Mouse (Mus musculus): ENCODE measurements around the gene Mob2. TPM values are rescaled to one million over a fixed set of nuclear protein-coding genes. Genes with fewer than 3 reads are reported as not detected.

Gene Mob2
- polyA plus RNA-seq, 1 experiment from 2014 or later: 64.4 TPM

DNA sequence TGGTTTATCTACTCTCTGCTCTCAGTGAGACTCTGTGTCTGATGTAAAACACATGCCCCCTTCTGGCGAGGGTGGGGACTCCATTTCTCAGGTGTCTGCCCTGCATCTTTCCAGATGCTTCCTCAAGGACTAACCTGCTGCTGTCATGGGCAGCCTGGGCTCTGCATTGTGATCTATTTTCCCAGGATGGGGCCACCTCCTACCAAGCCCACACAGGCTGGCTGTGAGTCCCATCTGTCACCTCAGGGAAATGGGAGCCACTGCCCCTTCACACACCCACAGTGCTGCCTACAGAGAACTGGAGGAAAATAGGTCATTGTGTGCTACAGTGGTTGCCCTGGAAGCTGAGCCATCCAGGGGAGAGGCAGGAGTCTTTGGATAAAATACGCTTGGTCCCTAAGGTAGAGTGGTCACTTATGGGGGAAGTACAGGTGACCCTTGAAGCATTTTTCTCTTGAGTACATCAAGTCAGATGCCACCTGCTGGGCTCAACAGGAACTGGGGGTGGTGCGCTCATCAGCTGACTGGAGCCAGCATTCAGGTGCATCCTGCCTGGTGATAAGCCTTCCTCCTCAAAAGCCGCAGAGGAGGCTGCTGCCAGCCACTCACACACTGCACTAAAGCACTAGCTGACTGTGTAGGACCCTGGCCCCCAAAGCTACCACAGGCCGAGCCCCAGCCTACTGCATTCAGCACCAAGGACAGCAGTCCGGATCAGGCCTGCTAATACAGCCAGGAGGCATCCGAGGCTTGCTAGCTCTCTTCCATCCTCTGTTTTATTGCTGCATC is 87.8 kb downstream of the Mob2 start:
- no peak overlapping the region for H3K4me2 ChIP-seq (ENCODE audit: low read depth, low read length)
- WGBS: 24% methylated on average over 7 of the region's 7 CpGs
- no peak overlapping the region for H3K9ac ChIP-seq (ENCODE audit: low read depth, low read length)
- no peak overlapping the region for H3K4me3 ChIP-seq (ENCODE audit: low read length)
- no peaks in the 10 kb centered on the region for H3K9me3 ChIP-seq (ENCODE audit: control insufficient read depth, low read length)
- no peaks in the 10 kb centered on the region for H3K4me1 ChIP-seq (ENCODE audit: control insufficient read depth, insufficient read depth, low read length)
- ATAC-seq: no peak
- H3K36me3 ChIP-seq (ENCODE audit: control insufficient read depth, insufficient read depth, low read length): no peaks in the 10 kb centered on the region
- H3K27ac ChIP-seq (ENCODE audit: low read length): no peak overlapping the region
- no peaks in the 10 kb centered on the region for H3K27me3 ChIP-seq (replicated peaks; ENCODE audit: control insufficient read depth, insufficient read depth, low read length)

DNA sequence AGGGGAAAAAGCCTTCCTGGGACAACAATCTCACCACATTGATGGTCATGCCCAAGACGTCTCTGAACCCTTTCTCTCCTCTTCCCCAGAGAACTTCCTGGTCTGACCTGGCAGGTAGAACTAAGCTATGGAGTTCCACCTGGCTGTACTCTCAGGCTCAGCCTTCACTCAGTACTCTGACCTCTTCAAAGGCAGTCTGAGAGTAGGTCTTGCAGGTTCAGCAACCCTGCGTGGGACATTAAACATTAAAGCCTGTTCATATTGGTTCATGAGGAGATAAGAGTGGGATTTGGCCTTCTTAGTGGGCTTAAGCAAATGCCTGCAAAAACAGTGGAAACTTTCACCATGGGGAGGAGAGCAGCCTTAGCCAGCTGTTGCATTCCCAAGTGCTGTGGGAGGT is 94.6 kb downstream of the Mob2 start:
- Histone ChIP-seq H3K4me1 (ENCODE audit: control insufficient read depth, insufficient read depth, low read length) (no peaks in the 10 kb centered on the region), H3K9me3 (ENCODE audit: control insufficient read depth, low read length) (no peaks in the 10 kb centered on the region), H3K4me2 (ENCODE audit: low read depth, low read length) (no peak overlapping the region), H3K4me3 (ENCODE audit: low read length) (no peak overlapping the region), H3K27me3 (replicated peaks; ENCODE audit: control insufficient read depth, insufficient read depth, low read length) (no peaks in the 10 kb centered on the region), H3K9ac (ENCODE audit: low read depth, low read length) (no peak overlapping the region), H3K27ac (ENCODE audit: low read length) (no peak overlapping the region), H3K36me3 (ENCODE audit: control insufficient read depth, insufficient read depth, low read length) (no peaks in the 10 kb centered on the region)
- WGBS: 68% methylated on average over 2 of the region's 2 CpGs
- ATAC-seq: peak; percentile 59; the same call in 1 of the 2 replicates

DNA sequence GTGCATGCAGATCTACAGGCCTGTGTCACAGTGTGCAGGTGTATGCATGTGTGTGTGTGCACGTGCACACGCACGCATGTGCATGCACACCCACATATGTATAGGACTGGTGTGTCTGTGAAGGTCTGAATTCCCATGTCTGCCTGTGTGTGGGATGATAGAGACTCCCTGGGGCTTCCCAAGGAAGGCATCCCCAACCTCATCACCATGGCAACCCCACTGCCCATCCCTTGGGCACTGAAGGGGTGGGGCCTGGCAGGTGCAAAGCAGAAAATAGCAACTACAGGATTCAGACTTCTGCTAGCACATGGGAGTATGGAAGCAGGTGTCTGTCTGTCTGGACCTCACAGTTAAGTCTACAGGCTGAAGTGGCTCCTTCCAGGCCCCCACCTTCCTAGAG is 98.3 kb downstream of the Mob2 start:
- H3K27ac ChIP-seq (ENCODE audit: low read length): no peak overlapping the region
- no peak overlapping the region for H3K4me3 ChIP-seq (ENCODE audit: low read length)
- H3K9me3 ChIP-seq (ENCODE audit: control insufficient read depth, low read length): no peaks in the 10 kb centered on the region
- no peaks in the 10 kb centered on the region for H3K27me3 ChIP-seq (replicated peaks; ENCODE audit: control insufficient read depth, insufficient read depth, low read length)
- no peak overlapping the region for H3K9ac ChIP-seq (ENCODE audit: low read depth, low read length)
- H3K36me3 ChIP-seq (ENCODE audit: control insufficient read depth, insufficient read depth, low read length): no peaks in the 10 kb centered on the region
- no peaks in the 10 kb centered on the region for H3K4me1 ChIP-seq (ENCODE audit: control insufficient read depth, insufficient read depth, low read length)
- H3K4me2 ChIP-seq (ENCODE audit: low read depth, low read length): no peak overlapping the region
- 96% methylated on average over 3 of the region's 3 CpGs for WGBS
- ATAC-seq: no peak

DNA sequence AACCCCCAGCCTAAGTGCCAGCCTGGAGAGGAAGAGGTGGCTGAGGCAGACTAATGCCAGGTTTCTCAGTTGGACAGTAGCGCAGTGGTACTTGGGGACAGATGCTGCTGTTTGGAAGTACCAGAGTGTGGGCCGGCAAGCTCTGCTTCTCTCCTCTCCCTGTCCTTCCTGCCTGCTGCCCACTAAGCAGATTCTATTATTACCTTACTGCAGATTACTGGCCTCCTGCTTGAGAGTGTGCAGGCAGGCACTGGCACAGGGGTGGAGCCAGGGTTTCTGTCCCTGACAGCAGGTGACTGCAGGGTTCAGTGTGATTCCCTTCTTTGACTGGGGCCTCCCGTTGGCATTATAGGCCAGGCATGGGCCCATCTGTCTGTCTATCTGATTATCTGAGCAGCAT is 99.4 kb downstream of the Mob2 start:
- Histone ChIP-seq H3K4me3 (ENCODE audit: low read length) (no peak overlapping the region), H3K27ac (ENCODE audit: low read length) (no peak overlapping the region), H3K9me3 (ENCODE audit: control insufficient read depth, low read length) (no peaks in the 10 kb centered on the region), H3K9ac (ENCODE audit: low read depth, low read length) (no peak overlapping the region), H3K36me3 (ENCODE audit: control insufficient read depth, insufficient read depth, low read length) (no peaks in the 10 kb centered on the region), H3K4me1 (ENCODE audit: control insufficient read depth, insufficient read depth, low read length) (no peaks in the 10 kb centered on the region), H3K27me3 (replicated peaks; ENCODE audit: control insufficient read depth, insufficient read depth, low read length) (no peaks in the 10 kb centered on the region), H3K4me2 (ENCODE audit: low read depth, low read length) (no peak overlapping the region)
- 83% methylated on average over 3 of the region's 3 CpGs for WGBS
- ATAC-seq: no peak

DNA sequence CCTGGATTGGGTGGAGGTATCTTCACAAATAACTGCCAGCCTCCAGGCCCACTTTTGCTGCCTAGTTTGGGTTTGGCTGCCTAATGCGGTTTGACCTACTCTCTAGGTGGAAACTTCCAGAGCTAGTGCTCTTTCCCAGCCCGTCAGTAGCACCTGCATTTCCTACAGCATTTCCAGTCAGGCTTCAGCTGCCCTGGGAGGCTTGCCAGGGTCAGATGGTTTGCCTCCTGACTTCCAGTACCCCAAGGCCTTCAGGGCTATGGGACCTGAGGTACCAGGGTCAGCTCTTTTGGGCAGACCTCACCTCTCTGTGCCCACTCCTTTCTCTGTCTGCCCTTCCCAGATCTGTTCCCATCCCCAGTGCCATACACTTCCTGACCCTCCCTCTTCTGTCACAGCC is 99.9 kb downstream of the Mob2 start:
- no peaks in the 10 kb centered on the region for H3K9me3 ChIP-seq (ENCODE audit: control insufficient read depth, low read length)
- no peaks in the 10 kb centered on the region for H3K4me1 ChIP-seq (ENCODE audit: control insufficient read depth, insufficient read depth, low read length)
- no peak overlapping the region for H3K9ac ChIP-seq (ENCODE audit: low read depth, low read length)
- H3K27ac ChIP-seq (ENCODE audit: low read length): no peak overlapping the region
- no peaks in the 10 kb centered on the region for H3K27me3 ChIP-seq (replicated peaks; ENCODE audit: control insufficient read depth, insufficient read depth, low read length)
- 73% methylated on average over 2 of the region's 2 CpGs for WGBS
- no peaks in the 10 kb centered on the region for H3K36me3 ChIP-seq (ENCODE audit: control insufficient read depth, insufficient read depth, low read length)
- H3K4me3 ChIP-seq (ENCODE audit: low read length): no peak overlapping the region
- no peak for ATAC-seq
- H3K4me2 ChIP-seq (ENCODE audit: low read depth, low read length): no peak overlapping the region

DNA sequence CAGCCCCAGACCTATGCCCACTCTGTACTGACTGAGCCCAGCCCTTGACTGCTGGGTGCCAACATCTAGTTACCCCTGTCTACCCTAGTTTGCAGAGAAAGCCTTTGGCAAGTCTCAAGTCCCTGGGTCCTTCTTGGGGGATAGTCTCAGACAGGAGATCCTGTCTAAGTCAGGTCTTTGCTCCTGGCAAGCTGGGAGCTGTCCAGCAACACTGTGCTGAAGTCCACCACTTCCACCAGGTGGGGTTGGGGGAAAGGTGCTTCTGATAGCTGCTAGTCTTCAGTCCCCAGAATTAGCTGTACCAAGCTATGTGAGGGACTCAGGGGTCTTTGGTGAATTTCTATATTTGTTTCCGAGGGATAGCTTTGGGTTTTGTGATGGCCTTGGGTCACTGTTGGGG is 101.7 kb downstream of the Mob2 start:
- H3K4me2 ChIP-seq (ENCODE audit: low read depth, low read length): no peak overlapping the region
- WGBS: 77% methylated on average over 1 of the region's 1 CpGs
- H3K36me3 ChIP-seq (ENCODE audit: control insufficient read depth, insufficient read depth, low read length): no peaks in the 10 kb centered on the region
- no peak for ATAC-seq
- no peak overlapping the region for H3K9ac ChIP-seq (ENCODE audit: low read depth, low read length)
- H3K27me3 ChIP-seq (replicated peaks; ENCODE audit: control insufficient read depth, insufficient read depth, low read length): 0 out of 2 replicates have a peak, but pooled peaks cover 1% of the 10 kb centered on the region
- H3K9me3 ChIP-seq (ENCODE audit: control insufficient read depth, low read length): no peaks in the 10 kb centered on the region
- H3K4me1 ChIP-seq (ENCODE audit: control insufficient read depth, insufficient read depth, low read length): no peaks in the 10 kb centered on the region
- H3K4me3 ChIP-seq (ENCODE audit: low read length): no peak overlapping the region
- no peak overlapping the region for H3K27ac ChIP-seq (ENCODE audit: low read length)

Small RNA genes lying within 50 kb of the gene (microRNA-seq; reads per million reads assigned to microRNA genes)
- not detected for gene Mir3104

Other genes with a start within 250 kb of the Mob2 start
- gene Muc5b, start 222.0 kb downstream of the Mob2 start, polyA plus RNA-seq (2015; fragmentation: Nextera tagmentation; extraction: Ambion mirVana): 0.01 TPM in 1 of 2 replicates, not detected in the other
- 51.1 and 55.5 TPM in 2 replicates for gene Tollip, start 142.6 kb downstream of the Mob2 start, polyA plus RNA-seq (2015; fragmentation: Nextera tagmentation; extraction: Ambion mirVana)
- gene Brsk2, start 111.3 kb downstream of the Mob2 start, polyA plus RNA-seq (2015; fragmentation: Nextera tagmentation; extraction: Ambion mirVana): 0.98 and 1.3 TPM in 2 replicates
- 4.8 and 5.6 TPM in 2 replicates for gene Dusp8, start 34.8 kb upstream of the Mob2 start, polyA plus RNA-seq (2015; fragmentation: Nextera tagmentation; extraction: Ambion mirVana)
- gene Gm45618, start 59.7 kb upstream of the Mob2 start, polyA plus RNA-seq (2015; fragmentation: Nextera tagmentation; extraction: Ambion mirVana): not detected in 2 replicates
- not detected in 2 replicates for gene Gm39115, start 75.0 kb upstream of the Mob2 start, polyA plus RNA-seq (2015; fragmentation: Nextera tagmentation; extraction: Ambion mirVana)
- not detected in 2 replicates for gene Gm45337, start 83.5 kb upstream of the Mob2 start, polyA plus RNA-seq (2015; fragmentation: Nextera tagmentation; extraction: Ambion mirVana)
- not detected in 2 replicates for gene Gm29735, start 96.0 kb upstream of the Mob2 start, polyA plus RNA-seq (2015; fragmentation: Nextera tagmentation; extraction: Ambion mirVana)
- not detected in 2 replicates for gene Gm4553, start 104.7 kb upstream of the Mob2 start, polyA plus RNA-seq (2015; fragmentation: Nextera tagmentation; extraction: Ambion mirVana)
- gene Krtap5-2, start 114.9 kb upstream of the Mob2 start, polyA plus RNA-seq (2015; fragmentation: Nextera tagmentation; extraction: Ambion mirVana): not detected in 2 replicates
- not detected in 2 replicates for gene Gm10153, start 129.3 kb upstream of the Mob2 start, polyA plus RNA-seq (2015; fragmentation: Nextera tagmentation; extraction: Ambion mirVana)
- gene Krtap5-3, start 140.3 kb upstream of the Mob2 start, polyA plus RNA-seq (2015; fragmentation: Nextera tagmentation; extraction: Ambion mirVana): not detected in 2 replicates
- not detected in 2 replicates for gene Gm7579, start 150.8 kb upstream of the Mob2 start, polyA plus RNA-seq (2015; fragmentation: Nextera tagmentation; extraction: Ambion mirVana)
- gene Krtap5-5, start 168.9 kb upstream of the Mob2 start, polyA plus RNA-seq (2015; fragmentation: Nextera tagmentation; extraction: Ambion mirVana): not detected in 2 replicates
- gene Gm40460, start 180.0 kb upstream of the Mob2 start, polyA plus RNA-seq (2015; fragmentation: Nextera tagmentation; extraction: Ambion mirVana): not detected in 2 replicates
- gene Gm2431, start 197.3 kb upstream of the Mob2 start, polyA plus RNA-seq (2015; fragmentation: Nextera tagmentation; extraction: Ambion mirVana): not detected in 2 replicates
- gene Gm4559, start 213.3 kb upstream of the Mob2 start, polyA plus RNA-seq (2015; fragmentation: Nextera tagmentation; extraction: Ambion mirVana): not detected in 2 replicates
- not detected in 2 replicates for gene Krtap5-1, start 236.1 kb upstream of the Mob2 start, polyA plus RNA-seq (2015; fragmentation: Nextera tagmentation; extraction: Ambion mirVana)
- not detected in 2 replicates for gene Krtap5-4, start 242.5 kb upstream of the Mob2 start, polyA plus RNA-seq (2015; fragmentation: Nextera tagmentation; extraction: Ambion mirVana)

Measured in intestine, embryonic 16.5 days (tissue).